Mouse (Mus musculus): ENCODE measurements at regions not wholly inside any gene's neighbourhood (a gene's known extent, or its start where the extent isn't known, plus 50 kb on each side); places are given as distances from the start of the nearest gene placed in this dataset.

GRCm38 (mm10) chr14:71230484-71231188 is 631.0 kb upstream of the Fam160b2 start:
- no peak for DNase-seq

DNA sequence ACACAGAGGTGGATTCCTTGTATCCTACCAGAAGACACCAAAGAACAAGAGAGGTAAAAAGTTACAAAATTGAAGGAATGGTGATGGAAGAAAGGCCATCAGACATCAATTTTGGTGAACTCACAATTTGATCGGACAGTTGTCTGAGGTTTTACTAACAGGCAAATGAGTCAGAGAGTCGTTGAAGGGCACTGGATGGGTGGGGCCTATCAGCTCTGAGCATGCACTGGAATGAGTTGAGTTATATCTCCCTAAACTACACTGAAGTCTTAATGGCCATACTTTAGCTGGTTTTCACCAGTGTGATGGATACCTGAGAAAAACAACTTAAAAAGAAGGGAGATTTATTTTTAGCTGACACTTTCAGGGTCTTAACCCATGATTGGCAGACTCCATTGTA is 630.3 kb upstream of the Fam160b2 start:
- no peak for DNase-seq

DNA sequence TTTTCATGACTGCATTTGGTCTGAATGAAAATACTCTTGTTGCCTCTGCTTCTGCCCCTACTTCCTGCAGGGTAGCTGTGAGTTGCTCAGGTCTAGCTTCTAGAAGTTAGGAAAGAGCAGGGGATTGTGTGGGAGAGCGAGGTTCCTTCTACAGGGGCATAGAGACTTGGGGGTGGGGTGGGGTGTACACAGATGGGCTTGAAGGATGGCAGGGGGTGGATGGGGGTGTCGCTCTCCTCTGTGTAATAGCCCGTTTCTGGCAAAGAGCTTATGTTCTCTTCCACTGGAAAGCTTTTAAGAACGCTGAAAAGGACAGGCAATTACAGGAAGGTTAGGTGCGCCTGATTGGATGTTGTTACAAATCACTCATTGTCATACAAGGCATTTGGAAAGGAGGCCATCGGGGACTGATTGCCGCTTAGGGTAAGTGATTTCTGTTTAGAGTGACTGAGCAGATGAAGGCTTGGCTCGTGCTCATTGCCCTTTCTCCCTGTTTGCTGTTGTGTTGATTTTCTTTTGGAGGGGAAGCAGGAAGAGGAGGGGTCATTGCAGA is 629.3 kb upstream of the Fam160b2 start:
- no peak for DNase-seq

DNA sequence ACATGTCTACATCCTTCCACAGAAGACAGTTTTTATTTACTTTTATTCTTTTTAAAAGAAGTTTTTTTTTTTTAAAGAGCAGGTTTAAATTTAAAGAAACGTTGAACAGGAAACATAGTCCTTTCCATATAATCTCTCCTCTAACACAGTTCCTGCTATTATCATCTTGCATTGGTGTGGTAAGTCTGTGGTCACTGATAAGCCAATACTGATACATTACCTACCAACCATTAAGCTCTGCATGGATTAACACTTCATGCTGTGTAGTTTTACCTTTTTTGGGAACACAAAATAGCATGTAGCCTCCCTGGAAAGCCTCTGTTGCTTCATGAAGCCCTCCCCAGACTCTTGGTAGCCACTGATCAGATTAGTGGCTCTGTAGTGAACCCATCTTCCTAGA is 617.4 kb upstream of the Fam160b2 start:
- DNase-seq = no peak

- no peak for DNase-seq
Measured at GRCm38 (mm10) chr14:71211359-71211978, 611.8 kb upstream of the Fam160b2 start.

DNA sequence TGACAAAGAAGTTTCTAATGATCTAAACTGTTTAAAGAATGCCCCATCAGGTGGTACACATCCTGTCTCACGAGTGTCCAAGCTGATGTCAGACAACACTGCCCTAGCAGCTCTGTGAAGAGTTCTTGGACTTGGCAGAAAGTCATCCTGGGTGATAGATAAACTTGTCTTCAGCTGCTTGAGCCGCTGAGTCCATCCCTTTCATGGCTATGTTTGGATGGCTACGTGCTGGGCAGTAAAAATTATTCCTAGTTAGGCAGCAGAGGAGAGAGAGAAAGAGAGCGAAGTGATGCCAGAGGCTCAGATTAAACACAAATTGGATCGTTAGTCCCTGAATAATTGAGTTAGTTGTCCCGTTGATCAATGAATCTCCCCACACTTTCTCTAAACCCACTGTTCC is 603.8 kb upstream of the Fam160b2 start:
- no peak for DNase-seq

- no peak for DNase-seq
Measured at GRCm38 (mm10) chr14:71200917-71201316, 601.3 kb upstream of the Fam160b2 start.

GRCm38 (mm10) chr14:71199178-71199879 is 599.7 kb upstream of the Fam160b2 start:
- no peak for DNase-seq

DNA sequence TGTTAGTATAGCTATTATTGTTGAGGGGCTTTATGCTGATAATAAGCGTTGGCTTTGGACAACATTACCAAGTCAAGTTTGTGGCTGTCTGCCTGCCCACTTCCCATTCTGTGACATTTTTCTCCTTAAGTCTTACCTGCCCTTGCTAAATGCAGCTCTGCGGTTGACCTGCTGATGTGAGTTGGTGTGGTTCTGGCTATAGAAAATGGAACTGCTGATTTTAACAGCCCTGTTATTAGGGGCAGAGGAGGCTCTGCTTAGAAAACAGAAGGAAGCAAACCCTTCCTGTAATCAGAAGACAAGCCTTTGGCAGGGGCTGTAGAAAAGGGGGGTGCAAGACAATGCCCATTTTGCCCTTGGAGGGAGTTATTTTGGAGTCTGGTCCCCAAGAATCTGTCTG is 594.6 kb upstream of the Fam160b2 start:
- DNase-seq = no peak

DNA sequence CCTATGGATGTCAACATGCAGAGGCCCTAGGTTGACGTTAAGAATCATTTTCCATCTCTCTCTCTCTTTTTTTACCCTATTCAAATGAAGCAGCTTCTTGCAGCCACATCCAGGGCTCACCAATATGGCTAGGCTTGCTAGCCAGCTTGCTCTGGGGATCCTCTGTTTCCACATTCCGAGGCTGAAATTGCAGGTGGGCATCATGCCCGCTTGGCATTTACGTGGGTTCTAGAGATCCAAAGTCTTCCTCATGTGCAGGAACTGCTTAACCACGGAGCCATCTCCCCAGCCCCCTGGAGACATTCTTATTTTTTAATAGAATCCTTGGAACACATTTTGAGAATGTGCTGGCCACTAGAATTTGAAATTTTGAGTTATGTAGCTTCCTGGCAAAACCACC is 592.9 kb upstream of the Fam160b2 start:
- DNase-seq = no peak

DNA sequence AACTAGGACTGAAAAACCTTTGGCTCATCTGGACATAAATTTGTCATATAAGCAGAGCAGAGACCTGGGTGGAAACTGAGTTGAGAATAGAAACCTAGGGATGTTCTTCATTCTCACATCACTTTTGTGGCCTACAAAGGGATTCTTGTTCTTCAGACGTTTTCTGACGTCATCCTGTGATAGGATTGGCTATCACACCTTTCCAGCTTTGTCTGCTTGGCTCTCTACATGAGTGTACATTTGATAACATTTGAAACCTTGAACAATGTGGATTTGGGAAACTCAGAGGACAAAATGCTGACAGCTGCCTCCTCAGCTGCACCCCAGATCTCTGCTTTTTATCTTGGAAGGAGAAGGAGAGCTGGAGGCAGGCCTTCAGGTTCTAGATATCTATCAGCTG is 589.7 kb upstream of the Fam160b2 start:
- no peak for DNase-seq

GRCm38 (mm10) chr14:71177341-71177740 is 577.7 kb upstream of the Fam160b2 start:
- DNase-seq = no peak

DNA sequence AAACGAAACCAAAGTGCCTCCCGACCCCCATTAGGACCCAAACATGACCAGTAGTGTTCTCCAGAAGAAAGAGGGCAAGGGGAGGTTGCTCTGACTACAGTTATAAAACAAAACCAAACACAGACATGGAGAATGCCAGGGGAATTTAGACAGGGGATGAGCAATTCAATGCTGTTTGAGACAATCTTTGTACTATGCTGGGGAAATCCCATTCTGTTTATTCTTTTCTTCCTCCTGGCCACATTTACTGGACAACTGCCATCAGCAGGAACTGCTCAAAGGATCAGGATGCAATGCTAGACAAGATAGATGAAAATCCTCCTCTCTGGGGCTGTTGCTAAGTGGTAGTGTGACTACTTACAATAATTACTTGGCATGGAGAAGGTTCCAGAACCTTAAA is 574.5 kb upstream of the Fam160b2 start:
- no peak for DNase-seq

DNA sequence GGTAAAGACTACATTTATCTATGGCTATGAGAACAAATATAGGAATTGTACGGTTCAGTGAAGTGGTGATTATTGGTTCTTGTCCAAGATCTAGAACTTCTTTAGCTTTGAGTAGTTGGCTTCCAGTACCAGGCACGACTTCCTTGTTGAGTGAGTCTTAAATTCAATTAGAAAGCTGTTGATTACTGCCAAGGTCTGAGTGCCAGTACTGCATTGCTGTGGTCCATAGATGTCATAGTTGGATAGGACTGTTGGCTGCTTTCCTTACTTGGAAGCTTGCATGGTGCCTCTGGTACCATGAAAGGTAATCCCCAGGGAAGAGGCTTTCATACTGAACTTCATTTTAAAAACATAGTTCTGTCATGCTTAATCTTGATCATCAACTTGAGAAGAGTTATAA is 559.9 kb upstream of the Fam160b2 start:
- DNase-seq = no peak

GRCm38 (mm10) chr14:71142465-71142864 is 542.8 kb upstream of the Fam160b2 start:
- DNase-seq = no peak

DNA sequence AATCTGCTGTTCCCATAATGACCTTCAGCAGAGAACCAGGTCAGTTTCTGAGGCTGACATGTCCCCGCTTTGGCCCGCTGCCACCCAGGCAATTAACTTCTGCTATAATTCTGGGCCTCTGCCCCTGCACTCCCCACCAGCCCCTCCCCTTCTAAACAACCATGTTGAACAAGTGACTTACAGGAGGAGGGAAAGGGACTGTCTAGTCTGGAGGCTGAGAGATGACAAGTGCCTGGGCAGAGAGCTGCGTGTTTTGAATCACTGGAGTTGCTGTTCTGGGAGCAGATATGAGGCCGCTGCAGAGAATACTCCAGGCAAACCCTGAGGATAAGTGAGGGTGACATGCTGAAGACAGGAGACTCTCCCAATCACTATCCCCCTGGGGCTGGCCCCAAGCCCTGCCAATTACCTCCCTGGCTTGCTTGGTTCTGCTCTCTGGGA is 530.2 kb upstream of the Fam160b2 start:
- no peak for DNase-seq

- no peak for DNase-seq
Measured at GRCm38 (mm10) chr14:71128495-71128894, 528.9 kb upstream of the Fam160b2 start.

DNA sequence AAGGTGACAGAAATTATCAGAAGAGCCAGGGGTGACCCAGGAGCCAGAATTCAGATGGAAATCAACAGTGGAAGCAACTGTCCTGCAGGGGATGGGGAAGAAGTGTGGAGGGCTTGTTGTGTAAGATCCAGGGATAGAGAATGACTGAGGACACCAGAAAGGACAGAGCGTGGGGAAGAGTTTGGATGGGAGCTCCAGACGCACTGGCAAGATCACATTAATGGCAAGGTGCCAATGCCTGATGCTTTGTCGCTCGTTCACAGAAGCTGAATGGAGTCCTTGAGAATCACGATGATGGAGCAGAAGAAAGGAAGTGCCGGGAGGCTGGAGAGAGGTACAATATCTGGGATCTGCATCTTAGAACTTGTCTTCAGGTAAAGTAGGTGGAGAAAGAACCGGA is 519.0 kb upstream of the Fam160b2 start:
- no peak for DNase-seq

DNA sequence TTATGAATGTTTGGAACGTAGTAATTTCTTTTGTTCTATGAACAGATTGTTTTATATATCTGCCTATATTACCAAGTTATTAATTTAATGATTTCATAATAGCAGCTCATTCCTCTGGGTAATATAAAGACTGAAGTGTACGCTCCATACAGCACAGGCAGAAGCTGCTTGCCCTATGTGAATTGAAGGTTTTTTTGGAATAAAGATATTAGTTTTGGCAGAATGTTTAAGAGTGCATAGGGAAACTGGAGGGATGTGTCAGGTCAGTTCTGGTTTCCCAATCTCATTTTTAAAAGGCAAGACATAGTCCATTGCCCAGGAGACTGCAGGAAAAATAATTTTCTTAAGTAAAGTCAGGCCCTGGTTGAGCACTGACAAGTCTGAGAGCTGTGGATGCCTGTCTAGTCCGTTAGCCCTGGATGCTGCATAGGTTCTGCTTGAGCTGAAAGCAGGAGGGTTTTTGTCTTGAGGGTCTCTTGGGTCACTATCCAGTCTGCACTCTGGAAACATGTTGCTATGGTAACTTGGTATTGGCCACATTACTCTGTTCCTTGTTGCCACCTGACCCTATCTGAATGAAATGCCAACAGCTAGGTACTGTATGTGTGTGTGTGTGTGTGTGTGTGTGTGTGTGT is 516.3 kb upstream of the Fam160b2 start:
- no peak for DNase-seq

GRCm38 (mm10) chr14:71115095-71115797 is 515.6 kb upstream of the Fam160b2 start:
- DNase-seq = no peak

DNA sequence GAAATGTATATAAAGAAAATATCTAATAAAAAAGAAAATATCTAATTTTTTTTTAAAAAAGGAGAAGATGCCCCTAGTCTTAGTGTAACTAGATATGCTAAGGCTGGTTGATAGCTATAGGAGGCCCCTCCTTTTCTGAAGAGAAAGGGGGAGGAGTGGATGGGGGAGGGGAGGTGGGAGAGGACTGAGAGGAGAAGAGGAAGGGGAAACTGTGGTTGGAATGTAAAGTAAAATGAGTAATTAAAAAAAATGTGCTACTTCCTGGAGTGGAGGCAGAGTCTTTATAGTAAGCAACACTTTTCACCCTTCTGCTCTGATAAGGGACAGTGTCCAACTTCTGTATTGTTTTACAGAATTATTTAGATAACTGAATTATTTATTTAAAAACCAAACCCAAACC is 513.6 kb upstream of the Fam160b2 start:
- DNase-seq = no peak

GRCm38 (mm10) chr14:71104617-71105016 is 505.0 kb upstream of the Fam160b2 start:
- no peak for DNase-seq

DNA sequence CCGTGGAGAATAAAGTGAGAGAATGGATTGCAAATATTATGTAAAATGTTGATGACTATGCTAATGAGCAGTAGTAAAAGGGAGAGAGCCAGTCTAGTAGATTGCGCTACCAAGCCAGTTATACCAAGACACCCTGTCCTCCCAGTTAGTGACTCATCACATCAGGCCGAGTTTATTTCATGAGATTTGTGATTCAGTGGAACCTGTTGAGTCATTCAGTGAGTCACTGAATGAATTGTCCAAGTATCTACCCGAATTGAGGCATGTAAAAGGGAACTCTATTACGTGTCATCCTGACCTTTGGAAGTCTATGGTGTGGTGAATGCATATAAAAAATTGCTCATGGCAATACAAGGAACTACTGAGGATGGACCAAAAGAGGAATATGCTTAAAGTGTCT is 504.3 kb upstream of the Fam160b2 start:
- DNase-seq = no peak
